Mouse (Mus musculus) thymus, postnatal 0 days (tissue): Measurements from ENCODE around the gene Xirp2. TPM values are rescaled to one million over a fixed set of nuclear protein-coding genes. Genes with fewer than 3 reads are reported as not detected.

Experiments
- DNase-seq: peaks from one replicate; pipeline ENCODE4 v3.0.0-alpha.2; 2015; ENCODE audit warnings: low spot score
- polyA plus RNA-seq: library from polyadenylated mRNA; unstranded; fragments of >200 nt; fragmentation: Nextera tagmentation; extraction: Ambion mirVana; gene quantifications from 2 replicates; pipeline ENCODE4 v1.2.1, GENCODE M21; 2015

The Xirp2 gene
- polyA plus RNA-seq, 1 experiment from 2014 or later, result 0.01 TPM

DNA sequence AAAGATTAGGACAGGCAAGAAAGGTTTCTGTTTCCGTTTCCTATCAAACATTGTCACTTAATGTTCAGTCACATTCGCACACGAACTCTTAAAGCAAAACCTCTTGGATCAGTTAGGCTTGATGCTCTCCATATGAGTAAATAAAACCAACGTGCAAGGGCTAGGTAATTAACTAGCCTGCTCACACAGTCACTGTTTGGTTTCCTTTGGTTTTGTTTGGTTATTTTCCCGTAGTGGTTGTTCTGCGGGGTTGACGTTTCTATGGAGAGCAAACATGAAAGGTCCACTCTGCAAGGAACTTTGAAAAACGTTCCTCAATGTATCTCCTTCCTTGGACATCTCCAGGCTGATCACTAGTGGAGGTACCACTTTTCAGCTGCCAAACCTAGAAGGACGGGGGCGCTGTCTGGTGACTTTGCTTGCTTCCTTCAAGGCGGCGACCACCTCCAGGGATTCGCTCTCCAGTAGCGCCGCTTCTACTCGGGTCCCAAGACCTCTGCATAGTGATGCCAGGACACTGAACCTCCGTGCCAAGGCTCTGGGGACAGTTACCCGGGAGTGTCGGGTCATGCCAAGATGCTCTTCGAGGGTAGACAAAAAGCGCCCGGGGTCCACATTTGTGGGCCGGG, 119.2 kb downstream of the Xirp2 start:
- no peak for DNase-seq

DNA sequence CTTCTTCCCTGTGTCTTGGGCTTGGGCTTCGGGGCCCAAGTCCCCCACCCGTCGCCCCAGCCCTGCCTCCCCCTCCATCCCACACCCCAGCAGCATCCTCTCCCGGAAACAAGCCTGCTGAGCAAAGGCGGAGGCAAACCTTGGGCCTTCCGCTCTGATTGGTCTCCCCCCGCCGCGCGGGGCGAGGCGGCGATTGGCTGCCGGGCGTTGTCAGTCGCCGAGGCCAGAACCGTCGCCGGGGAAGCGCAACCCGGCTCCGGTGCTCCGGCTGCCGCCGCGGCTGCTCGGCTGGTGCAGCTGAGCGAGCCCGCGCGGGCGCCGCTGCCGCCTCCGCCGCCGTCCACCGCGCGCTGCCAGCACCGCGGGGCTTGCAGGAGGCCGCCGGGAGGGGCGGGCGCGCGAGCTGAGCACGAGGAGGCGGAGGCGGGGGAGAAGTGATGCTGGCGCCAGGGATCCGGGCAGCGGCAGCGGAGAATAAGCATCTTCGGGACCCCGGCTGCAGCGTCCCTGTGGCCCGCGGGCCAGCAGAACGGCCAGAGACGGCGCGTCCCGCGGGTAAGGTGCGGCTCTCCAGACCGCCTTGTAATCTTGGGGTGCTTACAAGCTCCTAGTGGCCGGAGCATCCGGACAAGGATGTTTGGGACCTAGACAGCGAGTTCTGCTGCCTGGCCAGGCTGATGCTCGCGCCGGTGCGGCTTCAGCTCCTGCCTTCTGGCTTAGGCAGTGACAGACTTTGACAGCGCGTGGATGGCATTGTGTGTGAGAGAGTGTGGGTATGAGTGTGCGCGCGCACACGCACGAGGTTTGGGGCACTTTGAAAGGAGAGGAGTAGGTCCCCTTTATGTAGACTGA, 119.9 kb downstream of the Xirp2 start, which contains the start of gene B3galt1:
TSS of gene B3galt1 (plus strand) at position 392 of the 852 bp plus-strand sequence.
- DNase-seq, result peak; percentile 53

- DNase-seq, result no peak
Observed at GRCm38 (mm10) chr2:67566566-67566965, 120.8 kb downstream of the Xirp2 start.

DNA sequence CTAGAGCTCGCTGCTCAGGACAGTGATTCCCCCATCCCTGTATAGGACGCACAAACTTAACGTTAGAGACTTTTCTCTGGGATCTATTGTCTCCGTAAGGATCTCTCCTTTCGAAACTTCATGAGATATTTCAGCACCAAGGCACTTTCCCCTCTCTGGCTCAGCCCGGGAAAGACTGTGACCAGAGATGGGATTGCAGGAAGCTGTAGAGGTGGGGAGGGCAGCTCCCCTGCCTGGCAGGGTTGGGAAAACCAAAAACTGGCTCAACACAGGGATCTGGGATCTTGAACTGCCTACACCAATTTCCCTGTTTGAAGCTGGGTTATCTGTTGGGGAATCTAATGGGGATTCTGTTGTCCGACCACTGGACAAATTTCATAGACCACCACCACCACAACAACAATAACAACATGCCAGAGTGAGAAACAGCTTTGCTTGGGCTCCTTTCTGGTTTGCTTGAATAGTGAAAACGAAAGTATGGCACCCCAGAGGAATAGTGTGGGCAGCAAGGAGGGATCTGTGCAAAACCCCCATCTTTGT, 121.4 kb downstream of the Xirp2 start:
- DNase-seq, result no peak

Other genes starting within 250 kb of the Xirp2 start
- gene Gm21830, start 32.3 kb upstream of the Xirp2 start, polyA plus RNA-seq, result not detected in 2 replicates
- not detected in 2 replicates for gene Gm26727, start 12.8 kb upstream of the Xirp2 start, polyA plus RNA-seq
- 0.18 and 0.48 TPM in 2 replicates for gene B3galt1, start 119.9 kb downstream of the Xirp2 start, polyA plus RNA-seq